Mouse (Mus musculus) liver, embryonic 14.5 days (tissue): ENCODE measurements around the gene Dscam. TPM values are rescaled to one million over a fixed set of nuclear protein-coding genes. Genes with fewer than 3 reads are reported as not detected.

Experiments
- ATAC-seq: fragments of 200-750 bp; cut with Nextera tagmentation; 2 replicates; pipeline ENCODE4 v1.8.0; 2017; ENCODE audit warnings: moderate number of reproducible peaks, mild to moderate bottlenecking, moderate library complexity; ENCODE audit not compliant: insufficient read depth
- DNase-seq, 3 experiments: peaks; one replicate each; pipeline ENCODE4 v3.0.0-alpha.2; 2012 to 2013; ENCODE audit warnings: low read depth in 3 of 3, low spot score in 3 of 3
- H3K27ac ChIP-seq: fragments of 300-500 bp; sonication (generic); 2 replicates; pipeline ENCODE4 v1.5.1; 2014; ENCODE audit warnings: moderate library complexity, mild to moderate bottlenecking, control low read depth, inconsistent platforms
- H3K27me3 ChIP-seq: fragments of 300-500 bp; sonication (generic); 2 replicates; pipeline ENCODE4 v1.6.1; 2014; ENCODE audit warnings: mild to moderate bottlenecking, low read length, moderate library complexity; ENCODE audit not compliant: control insufficient read depth, insufficient read depth
- H3K36me3 ChIP-seq: fragments of 300-500 bp; sonication (generic); replicated peaks from 2 replicates; pipeline ENCODE4 v1.6.1; 2014; ENCODE audit warnings: low read depth; ENCODE audit not compliant: control insufficient read depth, insufficient read depth
- H3K4me1 ChIP-seq, 2 experiments: fragments of 200-500 bp in 1 of 2; fragments of 300-500 bp in 1 of 2; sonication (generic) in 1 of 2; replicated peaks; 2 replicates each; pipeline ENCODE4 v1.6.1; 2012 to 2014; ENCODE audit warnings: antibody characterized with exemption in 1 of 2, inconsistent platforms in 1 of 2, low read length in 1 of 2; ENCODE audit not compliant: control insufficient read depth in 2 of 2, insufficient read depth in 2 of 2
- H3K4me2 ChIP-seq: fragments of 300-500 bp; sonication (generic); 2 replicates; pipeline ENCODE4 v1.6.1; 2014; ENCODE audit warnings: low read depth, mild to moderate bottlenecking, control low read depth, moderate library complexity
- H3K4me3 ChIP-seq, 2 experiments: fragments of 200-500 bp in 1 of 2; fragments of 300-500 bp in 1 of 2; sonication (generic) in 1 of 2; 2 replicates each; pipeline ENCODE4 v1.5.1; 2012 to 2014; ENCODE audit warnings: low read depth in 2 of 2, low read length in 2 of 2, mild to moderate bottlenecking in 2 of 2, control low read depth in 1 of 2, inconsistent platforms in 1 of 2, moderate library complexity in 1 of 2; ENCODE audit not compliant: insufficient read depth in 1 of 2
- H3K9ac ChIP-seq: fragments of 300-500 bp; sonication (generic); replicated peaks from 2 replicates; pipeline ENCODE4 v1.6.1; 2014; ENCODE audit warnings: mild to moderate bottlenecking, control low read depth, moderate library complexity
- H3K9me3 ChIP-seq: fragments of 300-500 bp; sonication (generic); 2 replicates; pipeline ENCODE4 v1.6.1; 2016; ENCODE audit warnings: low read length, mixed read lengths; ENCODE audit not compliant: control insufficient read depth
- CTCF ChIP-seq: IDR thresholded peaks from 2 replicates; pipeline ENCODE4 v1.5.1; 2016; ENCODE audit warnings: antibody characterized with exemption, low read depth, control low read depth
- EP300 ChIP-seq: IDR thresholded peaks from 2 replicates; pipeline ENCODE4 v1.6.1; 2016; ENCODE audit warnings: antibody characterized with exemption, low read depth
- WGBS: fragments of 180-500 bp; shearing (Covaris S2); extraction: QIAGEN DNeasy Blood & Tissue Kit; methylation state at CpG from one replicate; pipeline ENCODE4 v1.1.7; 2014; ENCODE audit not compliant: insufficient replicate concordance; 5-methylcytosine and 5-hydroxymethylcytosine counted together
- polyA plus RNA-seq, 2 experiments: library from polyadenylated mRNA; depleted of rRNA in 1 of 2; stranded (reverse) in 1 of 2; unstranded in 1 of 2; fragments of >200 nt; fragmentation: Nextera tagmentation in 1 of 2; extraction: Ambion mirVana in 1 of 2; gene quantifications; 2 replicates each; pipeline versions ENCODE4 v1.2.1 to v1.2.3; 2012 to 2014

Dscam gene
- polyA plus RNA-seq, 2 experiments = not detected

DNA sequence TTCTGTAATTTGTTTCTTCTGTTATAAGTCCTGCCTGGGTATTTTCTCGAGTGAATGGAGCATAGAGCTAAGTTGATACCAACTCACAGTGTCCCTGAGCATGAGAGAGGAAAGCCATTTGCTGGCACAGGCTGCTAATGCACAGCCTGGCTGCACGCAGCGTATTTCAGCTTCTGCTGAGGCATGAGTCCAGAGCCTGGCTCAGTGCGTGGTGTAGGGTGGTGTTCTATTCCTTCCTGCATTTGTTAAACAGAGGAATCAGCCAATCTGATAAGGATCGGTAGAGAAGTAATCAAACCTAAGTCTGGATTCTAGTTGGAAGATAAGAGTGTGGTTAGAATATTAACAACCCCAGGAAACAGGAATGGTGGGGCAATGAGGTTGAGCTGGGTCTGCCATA, 500.8 kb downstream of the Dscam start:
- no peak for TF ChIP-seq CTCF
- TF ChIP-seq EP300 = no peak
- Histone ChIP-seq H3K9ac (no peak overlapping the region), H3K27ac (no peak overlapping the region), H3K4me2 (no peak overlapping the region), H3K9me3 (no peaks in the 10 kb centered on the region), H3K36me3 (no peaks in the 10 kb centered on the region), H3K4me1 (no peaks in the 10 kb centered on the region), H3K4me3 (no peak overlapping the region), H3K27me3 (no peaks in the 10 kb centered on the region)
- 19% methylated on average over 5 of the region's 5 CpGs for WGBS
- DNase-seq (no peak), ATAC-seq (no peak)

DNA sequence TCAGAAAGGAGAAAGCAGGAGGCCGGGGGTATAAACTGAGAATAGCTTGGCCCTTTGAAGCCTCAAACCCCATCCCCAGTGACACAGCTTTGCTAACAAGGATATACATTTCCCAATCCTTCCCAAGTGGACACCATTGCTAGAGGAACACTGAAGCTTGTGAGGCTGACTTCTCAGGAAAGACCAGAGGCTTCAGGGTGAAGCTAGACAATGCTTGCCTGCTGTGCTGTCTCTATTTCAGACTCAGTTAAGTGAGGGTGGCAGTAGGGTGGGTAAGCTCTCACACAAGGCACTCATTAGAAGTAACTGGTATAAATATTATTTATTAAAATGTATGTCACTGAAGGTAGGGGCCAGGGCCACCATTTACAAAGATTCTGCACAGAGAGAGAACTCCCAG, 502.1 kb downstream of the Dscam start:
- 44% methylated on average over 1 of the region's 1 CpGs for WGBS
- H3K27me3 ChIP-seq = no peaks in the 10 kb centered on the region
- TF ChIP-seq EP300 (no peak), CTCF (no peak)
- no peaks in the 10 kb centered on the region for H3K36me3 ChIP-seq
- no peak overlapping the region for H3K9ac ChIP-seq
- ATAC-seq = no peak
- H3K4me1 ChIP-seq = no peaks in the 10 kb centered on the region
- no peak overlapping the region for H3K4me3 ChIP-seq
- H3K9me3 ChIP-seq = no peaks in the 10 kb centered on the region
- no peak overlapping the region for H3K4me2 ChIP-seq
- no peak overlapping the region for H3K27ac ChIP-seq
- no peak for DNase-seq

DNA sequence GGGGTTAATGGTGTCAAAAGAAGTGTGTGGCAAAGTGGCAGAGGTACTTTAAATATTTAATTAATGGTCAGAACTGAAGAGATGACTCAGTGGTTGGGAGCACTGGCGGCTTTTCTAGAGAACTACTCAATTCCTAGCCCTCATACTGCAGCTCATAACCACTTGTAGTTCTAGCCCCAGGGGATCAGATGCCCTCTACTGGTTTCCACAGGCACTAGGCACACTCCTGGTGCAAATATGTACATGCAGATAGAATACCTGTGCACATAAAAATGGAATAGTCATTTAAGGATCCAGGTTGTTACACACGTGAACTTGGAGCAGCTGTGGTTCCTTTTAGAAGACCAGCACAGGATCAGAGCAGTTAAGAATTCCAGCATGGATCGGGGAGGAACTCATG, 509.5 kb downstream of the Dscam start:
- no peak overlapping the region for H3K4me3 ChIP-seq
- H3K27me3 ChIP-seq = no peaks in the 10 kb centered on the region
- DNase-seq (no peak), ATAC-seq (no peak)
- H3K4me1 ChIP-seq = no peaks in the 10 kb centered on the region
- no peak for TF ChIP-seq CTCF
- TF ChIP-seq EP300 = no peak
- no peak overlapping the region for H3K4me2 ChIP-seq
- no peak overlapping the region for H3K27ac ChIP-seq
- no peaks in the 10 kb centered on the region for H3K9me3 ChIP-seq
- H3K9ac ChIP-seq = no peak overlapping the region
- WGBS = 52% methylated on average over 3 of the region's 3 CpGs
- no peaks in the 10 kb centered on the region for H3K36me3 ChIP-seq

DNA sequence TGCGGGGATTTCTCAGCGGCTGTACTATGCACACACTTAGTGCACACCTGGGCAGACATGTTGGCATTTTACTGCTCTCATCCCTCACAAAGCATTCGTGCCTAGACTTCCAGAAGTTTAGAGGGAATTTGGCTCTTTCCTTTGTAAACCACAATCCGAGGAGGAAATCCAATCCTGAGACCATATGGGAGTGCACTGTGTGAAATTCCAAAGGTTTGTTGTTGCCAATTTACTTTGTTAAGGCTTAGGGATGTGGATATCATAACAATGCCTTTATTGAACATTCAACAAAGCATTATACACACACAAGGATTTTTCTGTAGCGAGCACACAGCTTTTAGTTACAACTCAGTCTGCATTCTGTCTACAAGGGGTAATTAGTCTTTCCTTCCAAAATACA, 511.3 kb downstream of the Dscam start:
- Histone ChIP-seq H3K27ac (no peak overlapping the region), H3K36me3 (no peaks in the 10 kb centered on the region), H3K4me2 (no peak overlapping the region), H3K9ac (no peak overlapping the region), H3K4me1 (no peaks in the 10 kb centered on the region), H3K9me3 (no peaks in the 10 kb centered on the region), H3K27me3 (no peaks in the 10 kb centered on the region), H3K4me3 (no peak overlapping the region)
- TF ChIP-seq EP300 = no peak
- no peak for TF ChIP-seq CTCF
- no peak for ATAC-seq
- DNase-seq = no peak
- WGBS = 48% methylated on average over 5 of the region's 5 CpGs

DNA sequence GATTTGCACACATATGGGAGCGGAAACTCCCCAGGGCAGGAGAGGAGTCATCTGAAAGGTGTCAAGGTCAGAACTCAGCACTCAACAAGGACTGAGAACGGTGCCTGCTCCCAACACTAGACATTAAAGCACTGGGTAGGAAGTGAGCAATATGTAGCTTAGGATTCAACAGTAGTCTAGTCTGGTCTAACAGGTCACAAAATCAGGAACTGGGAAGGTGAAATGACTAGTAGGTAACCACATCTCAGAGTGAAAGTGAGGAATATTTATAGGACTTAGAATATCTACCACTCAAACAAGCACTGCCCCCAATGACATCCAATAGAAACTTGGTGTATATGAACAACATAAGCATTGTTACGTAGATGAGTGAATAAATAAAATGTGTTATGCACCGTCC, 515.0 kb downstream of the Dscam start:
- H3K9ac ChIP-seq = no peak overlapping the region
- DNase-seq = no peak
- no peaks in the 10 kb centered on the region for H3K36me3 ChIP-seq
- H3K4me3 ChIP-seq = no peak overlapping the region
- no peak overlapping the region for H3K27ac ChIP-seq
- no peaks in the 10 kb centered on the region for H3K4me1 ChIP-seq
- no peaks in the 10 kb centered on the region for H3K9me3 ChIP-seq
- ATAC-seq = no peak
- TF ChIP-seq CTCF = no peak
- no peak for TF ChIP-seq EP300
- H3K4me2 ChIP-seq = no peak overlapping the region
- H3K27me3 ChIP-seq = no peaks in the 10 kb centered on the region
- 59% methylated on average over 4 of the region's 4 CpGs for WGBS

DNA sequence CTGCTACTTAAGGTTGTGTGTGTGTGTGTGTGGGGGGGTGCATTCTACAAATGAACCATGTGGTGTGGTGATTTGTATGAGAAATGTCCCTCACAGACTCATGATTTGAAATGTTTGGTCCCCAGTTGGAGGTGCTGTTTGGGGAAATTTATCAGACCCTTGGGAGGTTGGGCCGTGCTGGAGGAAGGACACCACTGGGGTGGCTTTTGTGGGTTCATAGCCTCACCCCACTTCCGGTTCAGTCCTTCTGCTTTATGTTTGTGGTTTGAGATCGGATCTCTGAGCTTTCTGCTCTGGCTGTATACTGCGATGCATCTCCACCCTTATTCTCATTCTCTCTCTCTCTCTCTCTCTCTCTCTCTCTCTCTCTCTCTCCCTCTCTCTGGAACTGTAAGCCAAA, 516.5 kb downstream of the Dscam start:
- no peak for DNase-seq
- no peak for ATAC-seq
- H3K36me3 ChIP-seq = no peaks in the 10 kb centered on the region
- H3K27ac ChIP-seq = no peak overlapping the region
- H3K4me2 ChIP-seq = no peak overlapping the region
- no peaks in the 10 kb centered on the region for H3K9me3 ChIP-seq
- no peaks in the 10 kb centered on the region for H3K27me3 ChIP-seq
- TF ChIP-seq CTCF (no peak), EP300 (no peak)
- WGBS = 27% methylated on average over 4 of the region's 4 CpGs
- no peak overlapping the region for H3K9ac ChIP-seq
- no peak overlapping the region for H3K4me3 ChIP-seq
- H3K4me1 ChIP-seq = no peaks in the 10 kb centered on the region
